Mouse (Mus musculus) frontal cortex, postnatal 10 days (tissue): Measurements from ENCODE around the gene Dock7.
"Not testable (repeated sequence)": the region's sequence is repeated elsewhere in the genome, so short reads cannot be mapped to it uniquely, and the experiment has no call there.

Experiments
- DNase-seq, 2 experiments: peaks; one replicate each; pipeline ENCODE4 v3.0.0; 2022; ENCODE audit warnings: low spot score in 2 of 2, mixed read lengths in 1 of 2

Gene Dock7

GRCm38 (mm10) chr4:99005574-99005973 is 115.1 kb downstream of the Dock7 start:
- DNase-seq: no peak

- DNase-seq: no peak
These were observed 127.2 kb downstream of the Dock7 start for GRCm38 (mm10) chr4:98993491-98993890.

- no peak for DNase-seq
These were observed 136.0 kb downstream of the Dock7 start for GRCm38 (mm10) chr4:98984701-98985100.

GRCm38 (mm10) chr4:98979976-98980375 is 140.7 kb downstream of the Dock7 start:
- not testable (repeated sequence) for DNase-seq

GRCm38 (mm10) chr4:98978693-98979092 is 142.0 kb downstream of the Dock7 start:
- no peak for DNase-seq

- DNase-seq: not testable (repeated sequence)
These were observed 142.4 kb downstream of the Dock7 start for GRCm38 (mm10) chr4:98978288-98978687.

- DNase-seq: no peak
These were observed 145.0 kb downstream of the Dock7 start for GRCm38 (mm10) chr4:98975741-98976140.

GRCm38 (mm10) chr4:98969946-98970345 is 150.8 kb downstream of the Dock7 start:
- no peak for DNase-seq

GRCm38 (mm10) chr4:98960243-98960642 is 160.5 kb downstream of the Dock7 start:
- DNase-seq: no peak

GRCm38 (mm10) chr4:98955986-98956385 is 164.7 kb downstream of the Dock7 start:
- no peak for DNase-seq

- no peak for DNase-seq
These were observed 170.2 kb downstream of the Dock7 start for GRCm38 (mm10) chr4:98950563-98950962.

GRCm38 (mm10) chr4:98938210-98938609 is 182.5 kb downstream of the Dock7 start:
- not testable (repeated sequence) for DNase-seq

- no peak for DNase-seq
These were observed 184.7 kb downstream of the Dock7 start for GRCm38 (mm10) chr4:98936036-98936435.

- no peak for DNase-seq
These were observed 195.4 kb downstream of the Dock7 start for GRCm38 (mm10) chr4:98925250-98925781.

GRCm38 (mm10) chr4:98924906-98925178 is 195.9 kb downstream of the Dock7 start:
- DNase-seq: no peak

- DNase-seq: no peak
These were observed 196.4 kb downstream of the Dock7 start for GRCm38 (mm10) chr4:98924071-98924905.

- DNase-seq: peak in 1 of 2 experiments; percentile 84
These were observed 197.1 kb downstream of the Dock7 start, which contains the start of gene Usp1 for GRCm38 (mm10) chr4:98923568-98924070. Gene Usp1, plus strand, starts transcription at chr4:98923810.

- peak; percentile 97 to 99 for DNase-seq
These were observed 197.8 kb downstream of the Dock7 start for GRCm38 (mm10) chr4:98922643-98923567.

GRCm38 (mm10) chr4:98922061-98922642 is 198.6 kb downstream of the Dock7 start:
- peak; percentile 11 to 12 for DNase-seq

GRCm38 (mm10) chr4:98920896-98921295 is 199.8 kb downstream of the Dock7 start:
- no peak for DNase-seq

GRCm38 (mm10) chr4:98918204-98918603 is 202.5 kb downstream of the Dock7 start:
- DNase-seq: no peak

GRCm38 (mm10) chr4:98917724-98918123 is 203.0 kb downstream of the Dock7 start:
- no peak for DNase-seq
